Mouse (Mus musculus) thymus, adult 2 months (tissue): Measurements from ENCODE around the gene Gm7903. TPM values are rescaled to one million over a fixed set of nuclear protein-coding genes. Genes with fewer than 3 reads are reported as not detected.
"Not testable (repeated sequence)": the region's sequence is repeated elsewhere in the genome, so short reads cannot be mapped to it uniquely, and the experiment has no call there.

Source experiments
- DNase-seq: peaks from one replicate; pipeline ENCODE4 v3.0.0; 2021
- H3K27ac ChIP-seq: fragments of 200-500 bp; 2 replicates; pipeline ENCODE4 v1.5.1; 2012; ENCODE audit warnings: low read length, control low read depth; ENCODE audit not compliant: control insufficient read depth, insufficient read depth
- H3K27me3 ChIP-seq: fragments of 200-500 bp; 2 replicates; pipeline ENCODE4 v1.6.1; 2012; ENCODE audit warnings: mild to moderate bottlenecking, low read length, moderate library complexity, mixed read lengths; ENCODE audit not compliant: control insufficient read depth, insufficient read depth
- H3K36me3 ChIP-seq: fragments of 200-500 bp; 2 replicates; pipeline ENCODE4 v1.6.1; 2012; ENCODE audit warnings: mild to moderate bottlenecking, low read length, moderate library complexity; ENCODE audit not compliant: control insufficient read depth, insufficient read depth
- H3K4me1 ChIP-seq: fragments of 200-500 bp; replicated peaks from 2 replicates; pipeline ENCODE4 v1.6.1; 2012; ENCODE audit warnings: low read length; ENCODE audit not compliant: control insufficient read depth, insufficient read depth
- H3K4me3 ChIP-seq: fragments of 200-500 bp; 2 replicates; pipeline ENCODE4 v1.5.1; 2012; ENCODE audit warnings: mild to moderate bottlenecking, low read length, control low read depth, moderate library complexity; ENCODE audit not compliant: control insufficient read depth, insufficient read depth
- WGBS: fragments of 180-500 bp; shearing (Covaris S2); methylation state at CpG from one replicate; pipeline ENCODE4 v1.1.7; 2018; 5-methylcytosine and 5-hydroxymethylcytosine counted together
- polyA plus RNA-seq: library from polyadenylated mRNA; depleted of rRNA; stranded (reverse); fragments of >200 nt; gene quantifications from 2 replicates; pipeline ENCODE4 v1.2.3, GENCODE M21; 2012; rRNA removed

Gene Gm7903
- polyA plus RNA-seq, result not detected in 2 replicates

DNA sequence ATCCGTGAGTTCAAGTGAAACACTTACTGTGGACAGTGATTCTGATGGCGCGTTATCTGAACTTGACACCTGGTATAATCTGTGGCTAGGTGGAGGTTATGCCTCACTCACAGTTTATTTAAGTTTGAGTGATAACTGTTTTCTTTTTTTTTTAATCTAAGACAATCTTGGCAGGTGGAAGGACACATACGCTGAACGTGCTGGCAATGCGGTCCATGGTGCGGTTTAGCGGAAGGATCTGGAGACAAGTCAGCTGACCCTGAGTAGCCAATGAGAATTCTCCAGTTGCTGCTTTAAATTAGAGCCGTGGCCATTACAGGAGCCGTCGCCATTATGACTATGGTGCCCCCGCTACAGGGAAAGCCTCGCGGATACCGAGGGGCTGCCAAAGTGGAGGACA lies at the start of gene Gm7903:
TSS of gene Gm7903 (plus strand) at position 301 of the 400 bp plus-strand sequence.
- not testable (repeated sequence) for H3K27ac ChIP-seq, H3K27me3 ChIP-seq, DNase-seq, H3K4me1 ChIP-seq, H3K4me3 ChIP-seq, H3K36me3 ChIP-seq
- WGBS, result no CpG with 5 or more reads among the region's 15 CpGs

DNA sequence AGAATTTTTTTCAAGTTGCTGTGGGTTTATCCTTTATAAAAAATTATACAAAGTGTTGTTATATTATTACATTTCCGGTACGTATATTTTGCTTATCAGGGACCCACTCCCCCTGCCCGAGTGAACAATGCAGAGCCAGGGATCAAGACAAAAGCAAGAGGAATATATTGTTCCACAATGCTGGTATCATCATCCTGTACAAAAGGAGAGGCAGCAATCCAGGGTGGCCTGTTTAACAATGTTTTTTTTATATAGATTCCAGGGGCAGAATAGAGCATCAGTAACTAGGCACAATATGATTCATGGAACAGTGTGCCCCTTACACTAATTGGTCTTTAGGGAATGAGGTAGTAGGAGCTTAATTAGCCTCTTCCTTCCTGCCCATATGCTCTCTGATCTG lies 30.1 kb upstream of the Gm7903 start:
- not testable (repeated sequence) for DNase-seq, H3K27ac ChIP-seq, H3K36me3 ChIP-seq, H3K4me1 ChIP-seq, H3K4me3 ChIP-seq, H3K27me3 ChIP-seq
- WGBS, result no CpG with 5 or more reads among the region's 3 CpGs

DNA sequence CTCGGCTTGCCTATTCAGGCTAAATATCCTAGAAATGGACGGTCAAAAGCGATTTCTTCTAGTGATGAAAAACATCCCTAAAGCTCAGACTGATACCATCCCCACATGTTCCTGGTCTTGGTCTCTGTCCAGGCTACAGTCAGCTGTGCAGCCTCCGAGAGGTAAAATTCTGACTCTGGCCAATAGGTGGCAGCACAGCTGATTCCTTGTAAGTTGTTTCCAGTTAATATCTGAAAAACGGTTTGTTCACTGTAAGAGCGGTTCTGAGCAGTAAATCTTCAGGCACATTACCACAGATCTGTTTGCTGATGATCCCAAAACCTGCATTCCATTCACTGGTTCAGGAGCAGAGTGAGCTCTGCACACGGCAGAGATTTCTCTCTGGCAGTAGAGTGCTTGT lies 12.4 kb upstream of the Gm7903 start:
- 55% methylated on average over 3 of the region's 7 CpGs for WGBS
- not testable (repeated sequence) for H3K4me3 ChIP-seq, DNase-seq, H3K27me3 ChIP-seq, H3K36me3 ChIP-seq, H3K27ac ChIP-seq, H3K4me1 ChIP-seq

DNA sequence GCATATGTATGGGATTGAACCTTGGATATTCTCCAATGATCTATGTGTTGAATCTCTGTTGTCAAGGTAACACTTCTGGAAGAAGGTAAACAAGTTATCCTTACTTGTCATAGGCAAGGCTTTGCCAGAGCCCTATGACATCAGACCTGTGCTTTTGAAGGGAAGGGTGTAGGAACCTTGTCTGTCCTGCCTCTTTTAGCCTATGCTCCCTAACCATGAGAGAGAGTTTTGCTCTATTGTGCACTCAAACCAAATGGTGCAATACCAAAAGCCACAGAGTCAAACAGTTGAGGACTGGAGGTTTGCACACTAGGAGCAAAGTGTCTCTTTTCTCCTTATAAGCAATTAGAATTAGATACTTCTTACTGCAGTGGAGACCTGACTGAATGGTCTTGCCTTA lies 11.8 kb upstream of the Gm7903 start:
- not testable (repeated sequence) for H3K36me3 ChIP-seq, DNase-seq, H3K27ac ChIP-seq, H3K4me3 ChIP-seq, H3K27me3 ChIP-seq, H3K4me1 ChIP-seq

DNA sequence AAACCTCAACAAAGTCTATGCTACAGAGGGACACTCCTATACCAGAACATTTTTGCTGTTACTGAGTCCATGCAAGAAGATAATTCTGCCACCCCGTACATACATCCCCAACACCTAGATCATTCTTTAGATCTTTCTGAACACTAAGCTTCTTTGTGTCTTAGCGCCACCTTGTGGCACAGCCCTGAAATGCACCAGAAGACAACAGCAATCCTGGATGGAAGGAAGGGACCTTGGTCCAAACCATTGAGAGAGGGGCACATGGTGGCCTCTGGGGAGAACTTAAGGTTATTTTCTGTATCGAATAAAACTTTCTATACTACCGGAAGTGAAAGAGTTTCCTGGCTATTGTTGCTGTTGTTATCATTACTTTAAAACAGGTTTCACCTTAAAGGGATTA lies 11.2 kb upstream of the Gm7903 start:
- H3K27me3 ChIP-seq, H3K36me3 ChIP-seq, H3K27ac ChIP-seq, H3K4me3 ChIP-seq, DNase-seq, H3K4me1 ChIP-seq: not testable (repeated sequence)
- WGBS, result no CpG with 5 or more reads among the region's 4 CpGs

DNA sequence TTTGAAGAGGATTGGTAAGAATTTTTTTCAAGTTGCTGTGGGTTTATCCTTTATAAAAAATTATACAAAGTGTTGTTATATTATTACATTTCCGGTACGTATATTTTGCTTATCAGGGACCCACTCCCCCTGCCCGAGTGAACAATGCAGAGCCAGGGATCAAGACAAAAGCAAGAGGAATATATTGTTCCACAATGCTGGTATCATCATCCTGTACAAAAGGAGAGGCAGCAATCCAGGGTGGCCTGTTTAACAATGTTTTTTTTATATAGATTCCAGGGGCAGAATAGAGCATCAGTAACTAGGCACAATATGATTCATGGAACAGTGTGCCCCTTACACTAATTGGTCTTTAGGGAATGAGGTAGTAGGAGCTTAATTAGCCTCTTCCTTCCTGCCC lies 30.5 kb downstream of the Gm7903 start:
- DNase-seq, H3K36me3 ChIP-seq, H3K27ac ChIP-seq, H3K4me3 ChIP-seq, H3K27me3 ChIP-seq, H3K4me1 ChIP-seq: not testable (repeated sequence)
- WGBS, result no CpG with 5 or more reads among the region's 3 CpGs

DNA sequence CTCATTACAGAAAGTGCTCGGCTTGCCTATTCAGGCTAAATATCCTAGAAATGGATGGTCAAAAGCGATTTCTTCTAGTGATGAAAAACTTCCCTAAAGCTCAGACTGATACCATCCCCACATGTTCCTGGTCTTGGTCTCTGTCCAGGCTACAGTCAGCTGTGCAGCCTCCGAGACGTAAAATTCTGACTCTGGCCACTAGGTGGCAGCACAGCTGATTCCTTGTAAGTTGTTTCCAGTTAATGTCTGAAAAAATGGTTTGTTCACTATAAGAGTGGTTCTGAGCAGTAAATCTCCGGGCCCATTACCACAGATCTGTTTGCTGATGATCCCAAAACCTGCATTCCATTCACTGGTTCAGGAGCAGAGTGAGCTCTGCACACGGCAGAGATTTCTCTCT lies 48.3 kb downstream of the Gm7903 start:
- not testable (repeated sequence) for H3K27me3 ChIP-seq, H3K4me3 ChIP-seq, H3K4me1 ChIP-seq, H3K27ac ChIP-seq, DNase-seq, H3K36me3 ChIP-seq
- no CpG with 5 or more reads among the region's 6 CpGs for WGBS

DNA sequence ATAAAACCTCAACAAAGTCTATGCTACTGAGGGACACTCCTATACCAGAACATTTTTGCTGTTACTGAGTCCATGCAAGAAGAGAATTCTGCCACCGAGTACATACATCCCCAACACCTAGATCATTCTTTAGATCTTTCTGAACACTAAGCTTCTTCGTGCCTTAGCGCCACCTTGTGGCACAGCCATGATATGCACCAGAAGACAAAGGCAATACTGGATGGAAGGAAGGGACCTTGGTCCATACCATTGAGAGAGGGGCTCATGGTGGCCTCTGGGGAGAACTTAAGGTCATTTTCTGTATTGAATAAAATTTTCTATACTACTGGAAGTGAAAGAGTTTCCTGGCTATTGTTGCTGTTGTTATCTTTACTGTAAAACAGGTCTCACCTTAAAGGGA lies 49.5 kb downstream of the Gm7903 start:
- H3K4me1 ChIP-seq, H3K27ac ChIP-seq, H3K36me3 ChIP-seq, DNase-seq, H3K4me3 ChIP-seq, H3K27me3 ChIP-seq: not testable (repeated sequence)
- WGBS, result no CpG with 5 or more reads among the region's 3 CpGs

Other genes starting within 250 kb of the Gm7903 start
- not detected in 2 replicates for gene Tceal6, start 223.1 kb upstream of the Gm7903 start, polyA plus RNA-seq
- not detected in 2 replicates for gene Pramel3, start 131.5 kb upstream of the Gm7903 start, polyA plus RNA-seq
- not detected in 2 replicates for gene Gm5128, start 60.6 kb upstream of the Gm7903 start, polyA plus RNA-seq
- gene AV320801, start 60.8 kb downstream of the Gm7903 start, polyA plus RNA-seq, result not detected in 2 replicates
- 0.19 TPM in 1 of 2 replicates, not detected in the other for gene Nxf7, start 164.9 kb downstream of the Gm7903 start, polyA plus RNA-seq
- gene Prame, start 193.9 kb downstream of the Gm7903 start, polyA plus RNA-seq, result not detected in 2 replicates